Mouse (Mus musculus) heart, embryonic 12.5 days (tissue): ENCODE data around the gene Itga2. TPM values are rescaled to one million over a fixed set of nuclear protein-coding genes. Genes with fewer than 3 reads are reported as not detected.

Source experiments
- ATAC-seq: fragments of 200-750 bp; cut with Nextera tagmentation; 2 replicates; pipeline ENCODE4 v1.8.0; 2017; ENCODE audit warnings: moderate TSS enrichment, moderate library complexity; ENCODE audit not compliant: insufficient number of reproducible peaks, low FRiP score
- H3K27ac ChIP-seq: fragments of 300-500 bp; sonication (generic); 2 replicates; pipeline ENCODE4 v1.5.1; 2016; ENCODE audit warnings: mild to moderate bottlenecking, moderate library complexity; ENCODE audit not compliant: poor library complexity, severe bottlenecking
- H3K27me3 ChIP-seq: fragments of 300-500 bp; sonication (generic); replicated peaks from 2 replicates; pipeline ENCODE4 v1.6.1; 2016; ENCODE audit warnings: mild to moderate bottlenecking, moderate library complexity
- H3K36me3 ChIP-seq: fragments of 300-500 bp; sonication (generic); 2 replicates; pipeline ENCODE4 v1.6.1; 2016; ENCODE audit warnings: mild to moderate bottlenecking, moderate library complexity
- H3K4me1 ChIP-seq: fragments of 300-500 bp; sonication (generic); replicated peaks from 2 replicates; pipeline ENCODE4 v1.6.1; 2016; ENCODE audit warnings: mild to moderate bottlenecking
- H3K4me2 ChIP-seq: fragments of 300-500 bp; sonication (generic); 2 replicates; pipeline ENCODE4 v1.6.1; 2016; ENCODE audit warnings: mild to moderate bottlenecking, moderate library complexity
- H3K4me3 ChIP-seq: fragments of 300-500 bp; sonication (generic); 2 replicates; pipeline ENCODE4 v1.5.1; 2016; ENCODE audit warnings: mild to moderate bottlenecking
- H3K9ac ChIP-seq: fragments of 300-500 bp; sonication (generic); 2 replicates; pipeline ENCODE4 v1.6.1; 2016; ENCODE audit warnings: mild to moderate bottlenecking, moderate library complexity
- H3K9me3 ChIP-seq: fragments of 300-500 bp; sonication (generic); replicated peaks from 2 replicates; pipeline ENCODE4 v1.6.1; 2016; ENCODE audit warnings: mild to moderate bottlenecking, moderate library complexity
- WGBS: fragments of 180-500 bp; shearing (Covaris S2); methylation state at CpG from one replicate; pipeline ENCODE4 v1.1.7; 2016; 5-methylcytosine and 5-hydroxymethylcytosine counted together
- polyA plus RNA-seq: library from polyadenylated mRNA; unstranded; fragments of >200 nt; fragmentation: Nextera tagmentation; extraction: Ambion mirVana; gene quantifications from 2 replicates; pipeline ENCODE4 v1.2.1, GENCODE M21; 2016

The Itga2 gene
- polyA plus RNA-seq, 1 experiment from 2014 or later, result 2.6 TPM

GRCm38 (mm10) chr13:114878667-114879066 is 53.2 kb downstream of the Itga2 start:
- H3K4me3 ChIP-seq, result no peak overlapping the region
- ATAC-seq, result no peak
- 65% methylated on average over 11 of the region's 11 CpGs for WGBS
- H3K27ac ChIP-seq, result no peak overlapping the region
- no peak overlapping the region for H3K9ac ChIP-seq
- no peaks in the 10 kb centered on the region for H3K36me3 ChIP-seq
- no peak overlapping the region for H3K4me2 ChIP-seq
- H3K4me1 ChIP-seq, result no peaks in the 10 kb centered on the region
- H3K9me3 ChIP-seq, result no peaks in the 10 kb centered on the region
- no peaks in the 10 kb centered on the region for H3K27me3 ChIP-seq

DNA sequence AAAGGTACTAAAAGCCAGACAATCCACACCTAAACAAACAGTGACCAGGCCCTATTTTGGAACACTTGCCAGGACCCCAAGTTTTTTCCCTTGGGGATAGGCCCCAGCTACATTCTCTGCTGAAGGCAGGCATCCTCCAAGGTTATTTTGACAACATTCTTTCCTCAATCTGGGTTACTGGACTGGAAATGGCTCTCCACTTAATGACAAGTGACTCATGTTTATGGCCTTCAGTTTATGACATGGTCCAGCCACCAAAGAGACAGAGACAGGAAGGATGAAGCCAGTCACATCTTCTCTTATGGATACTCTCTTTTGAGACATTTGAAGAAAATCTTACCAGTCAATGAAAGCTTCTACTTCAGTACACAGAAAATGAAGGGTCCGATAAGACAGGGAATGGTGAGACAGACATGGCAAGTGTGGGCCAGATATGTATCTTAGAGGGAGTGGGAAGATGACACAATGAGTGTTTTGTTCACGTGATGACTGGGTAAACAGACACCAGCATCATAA is 55.8 kb downstream of the Itga2 start:
- H3K27me3 ChIP-seq, result no peaks in the 10 kb centered on the region
- no peaks in the 10 kb centered on the region for H3K4me1 ChIP-seq
- H3K4me2 ChIP-seq, result no peak overlapping the region
- no peak overlapping the region for H3K27ac ChIP-seq
- H3K9me3 ChIP-seq, result no peaks in the 10 kb centered on the region
- no peak overlapping the region for H3K9ac ChIP-seq
- no peaks in the 10 kb centered on the region for H3K36me3 ChIP-seq
- no peak overlapping the region for H3K4me3 ChIP-seq
- WGBS, result 75% methylated on average over 2 of the region's 2 CpGs
- no peak for ATAC-seq

DNA sequence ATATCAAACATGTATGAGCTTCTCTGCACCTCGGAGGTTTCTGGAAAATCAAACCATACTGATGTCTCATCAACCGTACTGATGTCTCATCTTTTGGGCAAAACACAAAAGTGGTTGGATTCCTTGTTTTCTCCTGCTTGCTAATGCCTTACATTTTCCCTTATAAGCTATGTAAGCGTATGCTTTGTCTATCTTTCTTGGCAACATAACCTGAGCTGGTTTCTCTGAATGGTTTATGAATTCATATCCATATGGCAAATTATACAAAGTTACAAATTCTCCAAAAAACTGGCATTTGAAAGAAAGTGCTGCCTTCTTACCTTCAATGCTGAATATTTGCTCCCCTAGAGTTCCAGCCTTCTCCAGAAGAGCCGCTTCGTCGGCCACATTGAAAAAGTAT is 57.2 kb downstream of the Itga2 start:
- H3K4me3 ChIP-seq, result no peak overlapping the region
- WGBS, result 91% methylated on average over 6 of the region's 6 CpGs
- no peak overlapping the region for H3K27ac ChIP-seq
- H3K4me1 ChIP-seq, result no peaks in the 10 kb centered on the region
- no peaks in the 10 kb centered on the region for H3K27me3 ChIP-seq
- no peaks in the 10 kb centered on the region for H3K9me3 ChIP-seq
- no peak overlapping the region for H3K4me2 ChIP-seq
- no peak for ATAC-seq
- H3K36me3 ChIP-seq, result peaks cover under 1% of the 10 kb centered on the region; the same call in 1 of the 2 replicates
- H3K9ac ChIP-seq, result no peak overlapping the region

DNA sequence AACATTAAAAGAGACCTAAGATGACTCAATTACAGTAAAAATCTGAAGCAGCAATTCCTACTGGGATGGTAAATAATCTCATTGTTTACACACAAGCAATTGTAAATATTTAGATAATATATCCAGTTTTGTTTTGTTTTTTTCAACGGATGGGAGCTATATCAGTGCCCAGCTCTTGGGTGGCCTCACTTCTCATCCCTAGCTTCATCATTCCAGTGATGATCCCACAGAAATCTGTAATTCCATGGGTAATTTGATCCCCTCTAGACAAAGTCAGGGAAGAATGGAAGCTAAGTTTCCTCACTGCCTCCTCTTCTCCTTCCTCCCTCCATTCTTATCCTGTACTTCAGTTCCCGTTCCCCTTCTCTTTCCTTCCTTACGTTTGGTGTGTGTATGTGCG is 74.4 kb downstream of the Itga2 start:
- no peak overlapping the region for H3K9ac ChIP-seq
- H3K27me3 ChIP-seq, result no peaks in the 10 kb centered on the region
- H3K4me2 ChIP-seq, result no peak overlapping the region
- no peaks in the 10 kb centered on the region for H3K4me1 ChIP-seq
- no peaks in the 10 kb centered on the region for H3K36me3 ChIP-seq
- whole genome bisulfite sequencing, result 85% methylated on average over 4 of the region's 4 CpGs
- no peak overlapping the region for H3K4me3 ChIP-seq
- no peaks in the 10 kb centered on the region for H3K9me3 ChIP-seq
- H3K27ac ChIP-seq, result no peak overlapping the region
- no peak for ATAC-seq

- peak overlapping the region; percentile 14; the same call in 1 of the 2 replicates for H3K4me3 ChIP-seq
- ATAC-seq, result no peak
- H3K4me1 ChIP-seq, result no peaks in the 10 kb centered on the region
- no peaks in the 10 kb centered on the region for H3K9me3 ChIP-seq
- H3K27me3 ChIP-seq, result no peaks in the 10 kb centered on the region
- no peak overlapping the region for H3K9ac ChIP-seq
- no peaks in the 10 kb centered on the region for H3K36me3 ChIP-seq
- H3K4me2 ChIP-seq, result no peak overlapping the region
- no peak overlapping the region for H3K27ac ChIP-seq
- WGBS, result 39% methylated on average over 7 of the region's 7 CpGs
These were observed 75.7 kb downstream of the Itga2 start for GRCm38 (mm10) chr13:114856269-114856627.

DNA sequence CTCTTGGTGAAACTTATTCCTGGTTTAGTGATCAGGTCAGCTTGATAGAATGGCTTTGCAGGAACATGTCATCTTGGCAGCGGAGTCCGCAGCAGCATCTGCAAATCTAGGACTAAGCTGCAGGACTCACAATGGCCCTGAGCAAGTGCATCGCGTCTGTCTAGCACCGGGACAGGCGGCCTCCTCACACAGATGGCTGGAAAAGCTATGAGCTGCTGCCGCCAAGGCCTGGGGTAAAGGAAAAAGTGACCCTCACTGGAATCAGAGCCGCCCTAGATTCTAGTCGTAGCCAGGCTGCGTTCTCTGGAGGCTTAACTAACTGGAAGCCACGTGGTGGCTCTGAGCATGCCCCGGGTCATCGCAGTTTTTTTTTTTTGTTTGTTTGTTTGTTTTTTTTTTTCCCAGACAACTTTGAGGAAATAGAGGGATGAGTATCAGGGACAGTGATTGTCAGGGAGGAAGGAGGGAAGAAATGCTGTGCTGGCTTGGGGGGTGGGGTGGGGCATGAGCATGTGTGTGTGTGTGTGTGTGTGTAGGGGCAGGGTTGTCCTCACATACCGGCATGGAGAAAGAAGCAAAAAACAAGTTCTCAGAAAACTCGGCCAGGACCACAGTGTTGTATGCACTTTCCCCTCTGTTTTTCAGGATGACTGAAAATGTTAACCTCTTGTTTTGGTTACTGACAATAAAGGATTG is 76.2 kb downstream of the Itga2 start:
- no peak overlapping the region for H3K9ac ChIP-seq
- WGBS, result 21% methylated on average over 15 of the region's 15 CpGs

DNA sequence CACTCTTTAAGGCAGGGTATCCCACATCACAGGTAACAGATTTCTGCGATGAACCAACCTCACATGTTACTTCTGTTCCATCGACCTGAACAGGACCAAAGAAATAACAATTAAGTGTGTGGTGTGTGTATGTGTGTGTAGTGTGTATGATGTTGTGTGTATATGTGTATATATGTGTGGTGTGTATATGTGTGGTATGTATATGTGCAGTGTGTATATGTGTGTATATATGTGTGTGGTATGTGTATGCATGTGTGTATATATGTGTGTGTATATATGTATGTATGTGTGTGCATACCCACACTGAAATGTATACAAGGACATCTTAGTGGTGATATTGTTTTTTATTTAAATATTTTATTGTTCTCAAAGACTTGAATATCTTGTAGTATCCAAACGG is 77.5 kb downstream of the Itga2 start:
- Histone ChIP-seq H3K4me1 (no peaks in the 10 kb centered on the region), H3K4me3 (no peak overlapping the region), H3K36me3 (no peaks in the 10 kb centered on the region), H3K27ac (no peak overlapping the region), H3K9me3 (no peaks in the 10 kb centered on the region), H3K4me2 (no peak overlapping the region), H3K9ac (no peak overlapping the region), H3K27me3 (no peaks in the 10 kb centered on the region)
- 85% methylated on average over 3 of the region's 3 CpGs for WGBS
- ATAC-seq, result no peak

More for the DNA sequence above, 76.2 kb downstream of the Itga2 start:
- H3K4me3 ChIP-seq, result peak overlapping the region; percentile 14; the same call in 1 of the 2 replicates
- H3K27me3 ChIP-seq, result no peaks in the 10 kb centered on the region
- H3K36me3 ChIP-seq, result no peaks in the 10 kb centered on the region
- ATAC-seq, result peak; percentile 33; the same call in 1 of the 2 replicates
- H3K4me2 ChIP-seq, result peak overlapping the region; percentile 54
- H3K4me1 ChIP-seq, result no peaks in the 10 kb centered on the region
- no peaks in the 10 kb centered on the region for H3K9me3 ChIP-seq
- no peak overlapping the region for H3K27ac ChIP-seq

DNA sequence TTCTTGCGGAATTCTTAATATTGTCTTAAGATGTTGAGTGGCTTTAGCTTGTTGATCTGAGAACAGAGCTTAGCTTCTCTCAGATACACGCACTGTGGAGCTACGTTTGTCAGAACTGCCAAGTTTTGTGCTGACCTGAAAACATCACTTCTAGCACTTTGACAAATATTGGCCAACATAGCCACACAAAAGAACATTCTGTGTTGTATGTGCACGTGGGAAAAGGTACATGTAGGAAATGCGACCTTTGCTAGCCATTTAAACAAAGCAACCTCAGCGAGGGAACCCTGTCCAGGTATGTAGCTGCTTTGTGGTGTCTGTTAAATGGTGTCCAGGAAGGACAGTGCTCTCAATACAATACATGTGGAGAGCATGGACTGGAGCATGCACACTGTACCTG is 77.9 kb downstream of the Itga2 start:
- no peaks in the 10 kb centered on the region for H3K4me1 ChIP-seq
- H3K4me3 ChIP-seq, result no peak overlapping the region
- H3K27ac ChIP-seq, result no peak overlapping the region
- no peak overlapping the region for H3K4me2 ChIP-seq
- no peaks in the 10 kb centered on the region for H3K27me3 ChIP-seq
- ATAC-seq, result no peak
- no peak overlapping the region for H3K9ac ChIP-seq
- WGBS, result 82% methylated on average over 6 of the region's 6 CpGs
- no peaks in the 10 kb centered on the region for H3K9me3 ChIP-seq
- H3K36me3 ChIP-seq, result no peaks in the 10 kb centered on the region

DNA sequence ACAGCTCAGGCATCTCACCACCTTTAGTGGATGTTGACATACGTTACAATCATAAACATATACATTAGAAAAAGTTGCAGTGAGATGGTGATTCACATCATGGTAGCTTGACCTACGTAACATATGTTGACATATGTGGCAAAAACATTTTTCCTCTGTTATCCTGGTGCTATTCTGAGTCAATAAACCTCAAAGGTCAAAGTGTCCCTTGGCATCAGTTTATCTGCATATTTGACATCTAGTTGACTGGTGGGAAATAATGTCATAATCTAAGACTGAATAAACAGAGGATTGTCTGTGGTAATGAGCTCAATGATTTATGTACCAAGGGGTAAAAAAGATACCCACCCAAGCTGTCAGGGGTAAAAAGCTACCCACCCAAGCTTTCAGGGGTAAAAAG is 78.7 kb downstream of the Itga2 start:
- Histone ChIP-seq H3K4me2 (no peak overlapping the region), H3K27me3 (no peaks in the 10 kb centered on the region), H3K36me3 (no peaks in the 10 kb centered on the region), H3K9me3 (no peaks in the 10 kb centered on the region), H3K4me1 (no peaks in the 10 kb centered on the region), H3K9ac (no peak overlapping the region), H3K4me3 (no peak overlapping the region), H3K27ac (no peak overlapping the region)
- no peak for ATAC-seq
- WGBS, result 81% methylated on average over 2 of the region's 2 CpGs

DNA sequence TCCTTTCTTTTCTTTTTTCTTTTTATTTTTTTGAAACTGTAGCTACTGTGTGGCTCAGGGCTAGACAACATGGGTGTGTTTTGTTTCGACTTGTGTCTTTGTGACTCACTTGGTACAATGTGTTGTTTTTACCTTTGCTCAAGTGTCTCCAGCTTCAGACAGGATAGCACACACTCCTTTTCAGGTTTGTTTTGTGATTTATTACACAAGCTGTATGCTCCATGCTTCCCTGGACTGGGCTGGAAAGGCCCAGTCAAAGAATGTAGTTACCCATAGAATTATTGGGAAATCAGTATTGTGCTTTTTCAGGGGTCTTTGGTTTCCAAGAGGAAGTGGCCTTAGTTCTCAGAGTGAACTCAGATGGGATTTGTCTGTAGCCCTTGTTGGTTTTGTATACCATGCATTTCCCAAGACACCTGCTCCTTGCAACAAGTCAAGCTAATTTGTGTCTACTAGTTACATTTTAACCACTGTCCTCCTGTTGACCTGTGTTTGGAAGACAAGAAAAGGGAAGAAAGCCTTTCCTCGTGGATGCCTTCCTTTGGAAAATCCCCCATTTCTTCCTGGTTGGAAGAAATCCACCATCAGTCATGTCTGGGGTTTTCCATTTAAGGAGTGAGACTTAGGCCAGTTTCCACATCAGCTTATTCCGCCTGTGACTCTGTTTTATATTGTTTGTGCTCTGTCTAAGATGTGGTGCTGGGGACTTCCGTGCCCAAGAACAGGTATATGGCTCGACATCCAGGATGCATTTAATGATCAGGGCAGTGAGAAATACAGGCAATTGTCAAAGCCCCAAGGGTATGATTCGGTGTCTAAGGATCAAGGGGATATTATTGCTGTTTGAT is 79.4 kb downstream of the Itga2 start:
- 71% methylated on average over 6 of the region's 6 CpGs for WGBS
- no peak overlapping the region for H3K27ac ChIP-seq
- H3K4me3 ChIP-seq, result no peak overlapping the region
- no peak overlapping the region for H3K9ac ChIP-seq
- peaks cover 6% of the 10 kb centered on the region; the same call in 1 of the 2 replicates for H3K36me3 ChIP-seq
- no peaks in the 10 kb centered on the region for H3K9me3 ChIP-seq
- H3K4me1 ChIP-seq, result no peaks in the 10 kb centered on the region
- no peak overlapping the region for H3K4me2 ChIP-seq
- no peak for ATAC-seq
- H3K27me3 ChIP-seq, result no peaks in the 10 kb centered on the region

GRCm38 (mm10) chr13:114848945-114849344 is 83.0 kb downstream of the Itga2 start:
- no peak overlapping the region for H3K4me2 ChIP-seq
- H3K27ac ChIP-seq, result no peak overlapping the region
- peaks cover 5% of the 10 kb centered on the region for H3K4me1 ChIP-seq
- no peak overlapping the region for H3K9ac ChIP-seq
- H3K27me3 ChIP-seq, result no peaks in the 10 kb centered on the region
- 66% methylated on average over 3 of the region's 3 CpGs for WGBS
- ATAC-seq, result no peak
- H3K9me3 ChIP-seq, result no peaks in the 10 kb centered on the region
- H3K4me3 ChIP-seq, result no peak overlapping the region
- H3K36me3 ChIP-seq, result peaks cover 7% of the 10 kb centered on the region; the same call in 1 of the 2 replicates
